Mouse (Mus musculus): ENCODE measurements around the gene Baat. TPM values are rescaled to one million over a fixed set of nuclear protein-coding genes. Genes with fewer than 3 reads are reported as not detected.
A peak's percentile ranks its signal among the peaks of the same experiment; 100 is the strongest.
"Not testable (repeated sequence)": the region's sequence is repeated elsewhere in the genome, so short reads cannot be mapped to it uniquely, and the experiment has no call there.

Gene Baat
- polyA plus RNA-seq, 1 experiment from 2014 or later = not detected

GRCm38 (mm10) chr4:49509183-49509582, 2.8 kb upstream of the Baat start:
- H3K27me3 ChIP-seq (replicated peaks; ENCODE audit: control insufficient read depth, insufficient read depth, low read length) = no peaks in the 10 kb centered on the region
- H3K36me3 ChIP-seq (ENCODE audit: control insufficient read depth, insufficient read depth, low read length) = peaks cover 10% of the 10 kb centered on the region
- no peak overlapping the region for H3K4me3 ChIP-seq (ENCODE audit: low read length)
- H3K4me1 ChIP-seq (ENCODE audit: control insufficient read depth, insufficient read depth, low read depth, low read length) = no peaks in the 10 kb centered on the region
- no peak overlapping the region for H3K27ac ChIP-seq (ENCODE audit: low read depth, low read length)
- H3K9me3 ChIP-seq (ENCODE audit: control insufficient read depth, low read length) = no peaks in the 10 kb centered on the region
- no peak overlapping the region for H3K4me2 ChIP-seq (ENCODE audit: low read length)
- 94% methylated on average over 2 of the region's 2 CpGs for WGBS
- ATAC-seq = no peak
- H3K9ac ChIP-seq (ENCODE audit: low read depth, low read length) = no peak overlapping the region

DNA sequence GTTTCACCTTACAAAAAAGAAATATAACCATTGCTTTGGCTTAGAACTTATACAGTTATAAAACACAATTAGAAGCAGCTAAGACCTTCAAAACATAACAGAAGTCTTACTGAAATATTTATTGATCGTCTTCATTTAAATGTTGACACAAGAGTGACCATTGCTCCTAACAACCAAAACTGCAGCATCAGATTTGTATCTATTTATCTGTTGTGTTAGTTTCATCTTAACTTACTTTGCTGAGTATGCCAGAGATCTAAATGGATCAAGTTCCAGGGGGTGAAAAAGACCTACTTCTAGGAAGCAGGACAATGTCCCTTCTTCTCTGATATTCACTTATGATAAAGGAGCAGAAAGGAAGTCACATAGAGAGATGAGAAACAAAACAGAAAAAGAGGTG, 2.8 kb downstream of the Baat start:
- Histone ChIP-seq H3K4me2 (ENCODE audit: low read length) (no peak overlapping the region), H3K27me3 (replicated peaks; ENCODE audit: control insufficient read depth, insufficient read depth, low read length) (no peaks in the 10 kb centered on the region), H3K9ac (ENCODE audit: low read depth, low read length) (no peak overlapping the region), H3K27ac (ENCODE audit: low read depth, low read length) (no peak overlapping the region), H3K9me3 (ENCODE audit: control insufficient read depth, low read length) (no peaks in the 10 kb centered on the region), H3K4me1 (ENCODE audit: control insufficient read depth, insufficient read depth, low read depth, low read length) (no peaks in the 10 kb centered on the region), H3K36me3 (ENCODE audit: control insufficient read depth, insufficient read depth, low read length) (no peaks in the 10 kb centered on the region), H3K4me3 (ENCODE audit: low read length) (no peak overlapping the region)
- WGBS = 93% methylated on average over 1 of the region's 1 CpGs
- no peak for ATAC-seq

DNA sequence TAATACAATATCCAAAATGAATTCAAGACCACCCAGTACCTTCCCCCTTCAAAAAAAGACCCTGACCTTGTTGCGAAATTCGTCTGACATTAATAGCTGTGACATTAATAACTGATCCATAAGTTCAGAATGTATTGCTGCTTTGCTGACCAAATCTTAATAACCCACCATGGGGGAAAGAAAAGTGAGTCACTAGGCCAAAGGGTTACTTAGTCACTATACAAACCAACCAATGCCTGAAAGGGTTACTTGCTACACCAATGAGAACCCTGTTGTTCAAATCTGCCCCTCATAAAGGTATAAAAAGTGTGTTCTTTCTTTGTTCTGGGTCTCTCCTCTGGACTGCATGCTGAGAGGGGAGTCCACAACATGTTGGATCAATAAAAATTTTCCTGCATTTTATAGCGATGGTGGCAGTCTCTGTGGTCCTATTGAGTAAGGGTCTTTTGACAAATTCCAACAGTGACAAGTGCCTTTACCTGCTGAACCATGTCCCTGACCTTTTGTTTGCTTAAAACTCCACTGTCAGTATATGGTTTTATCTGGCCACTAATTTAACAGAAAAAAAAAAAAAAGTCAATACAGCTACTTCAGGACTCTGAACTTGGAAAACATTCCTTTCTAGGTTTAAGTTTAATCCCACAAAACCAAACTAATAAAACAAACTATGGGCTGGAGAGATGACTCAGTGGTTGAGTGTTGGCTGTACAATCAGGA, 20.3 kb downstream of the Baat start:
- H3K27me3 ChIP-seq (replicated peaks; ENCODE audit: control insufficient read depth, insufficient read depth, low read length); H3K9me3 ChIP-seq (ENCODE audit: control insufficient read depth, low read length); H3K27ac ChIP-seq (ENCODE audit: low read depth, low read length); H3K4me3 ChIP-seq (ENCODE audit: low read length); H3K4me2 ChIP-seq (ENCODE audit: low read length); H3K36me3 ChIP-seq (ENCODE audit: control insufficient read depth, insufficient read depth, low read length); ATAC-seq; H3K4me1 ChIP-seq (ENCODE audit: control insufficient read depth, insufficient read depth, low read depth, low read length); H3K9ac ChIP-seq (ENCODE audit: low read depth, low read length): not testable (repeated sequence)
- whole genome bisulfite sequencing = 80% methylated on average over 3 of the region's 3 CpGs

DNA sequence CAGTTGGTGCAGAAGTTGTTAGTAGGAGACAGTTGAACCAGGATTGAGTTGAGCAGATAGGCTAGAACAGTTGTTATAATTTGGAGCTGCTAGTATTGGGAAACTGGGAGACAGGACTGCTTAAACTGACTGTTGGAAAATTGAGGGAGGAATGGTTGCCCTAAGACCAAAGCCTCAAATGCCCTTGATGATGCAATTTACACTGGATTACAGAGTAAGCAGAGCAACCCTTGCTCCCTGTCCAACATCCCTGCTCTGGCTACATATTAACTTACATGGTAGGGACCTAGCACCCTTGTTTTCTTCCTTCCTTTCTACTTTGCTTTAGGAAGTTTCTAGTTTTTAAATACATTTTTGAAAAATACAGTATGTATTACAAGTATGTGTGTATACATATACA, 20.9 kb downstream of the Baat start:
- no peak overlapping the region for H3K4me3 ChIP-seq (ENCODE audit: low read length)
- no peaks in the 10 kb centered on the region for H3K4me1 ChIP-seq (ENCODE audit: control insufficient read depth, insufficient read depth, low read depth, low read length)
- no peak overlapping the region for H3K9ac ChIP-seq (ENCODE audit: low read depth, low read length)
- no peaks in the 10 kb centered on the region for H3K9me3 ChIP-seq (ENCODE audit: control insufficient read depth, low read length)
- H3K36me3 ChIP-seq (ENCODE audit: control insufficient read depth, insufficient read depth, low read length) = no peaks in the 10 kb centered on the region
- no peak overlapping the region for H3K27ac ChIP-seq (ENCODE audit: low read depth, low read length)
- H3K4me2 ChIP-seq (ENCODE audit: low read length) = no peak overlapping the region
- H3K27me3 ChIP-seq (replicated peaks; ENCODE audit: control insufficient read depth, insufficient read depth, low read length) = no peaks in the 10 kb centered on the region
- ATAC-seq = no peak

- H3K9ac ChIP-seq (ENCODE audit: low read depth, low read length) = no peak overlapping the region
- H3K27ac ChIP-seq (ENCODE audit: low read depth, low read length) = no peak overlapping the region
- H3K4me1 ChIP-seq (ENCODE audit: control insufficient read depth, insufficient read depth, low read depth, low read length) = no peaks in the 10 kb centered on the region
- no peaks in the 10 kb centered on the region for H3K27me3 ChIP-seq (replicated peaks; ENCODE audit: control insufficient read depth, insufficient read depth, low read length)
- H3K9me3 ChIP-seq (ENCODE audit: control insufficient read depth, low read length) = no peaks in the 10 kb centered on the region
- H3K36me3 ChIP-seq (ENCODE audit: control insufficient read depth, insufficient read depth, low read length) = no peaks in the 10 kb centered on the region
- no peak overlapping the region for H3K4me2 ChIP-seq (ENCODE audit: low read length)
- no peak overlapping the region for H3K4me3 ChIP-seq (ENCODE audit: low read length)
- ATAC-seq = no peak
- 62% methylated on average over 3 of the region's 3 CpGs for WGBS
These were observed 25.5 kb downstream of the Baat start for GRCm38 (mm10) chr4:49480896-49481295.

DNA sequence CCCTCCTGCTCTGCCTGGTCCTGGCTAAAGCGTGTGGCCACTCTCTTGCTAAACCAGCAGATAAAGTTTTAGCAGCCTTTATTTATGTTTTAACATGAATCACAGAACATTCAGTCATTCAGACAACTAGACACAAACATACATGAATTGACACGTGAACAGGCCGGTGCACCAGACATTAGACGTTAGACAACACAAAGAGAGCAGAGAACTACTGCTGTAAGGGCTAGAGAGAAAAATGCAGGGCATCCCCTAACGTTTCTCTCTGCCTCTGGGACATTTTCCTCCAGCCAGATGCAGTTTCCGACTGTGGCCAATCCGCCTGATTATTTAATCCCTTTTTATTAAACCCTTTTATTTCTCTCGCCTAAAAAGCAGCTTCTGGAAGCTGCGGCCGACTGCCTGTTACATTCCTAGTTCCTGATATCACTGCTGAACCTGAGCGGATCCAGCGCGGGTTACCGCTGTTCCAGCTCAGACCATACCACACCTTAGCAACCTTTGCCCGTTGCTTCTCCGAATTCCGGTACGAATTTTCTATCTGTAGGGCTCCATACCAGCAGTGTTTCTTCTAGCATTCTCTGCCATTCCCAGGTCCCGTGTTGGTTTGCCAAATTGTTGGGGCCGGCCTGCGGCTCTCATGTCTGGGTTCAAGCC, 26.1 kb downstream of the Baat start:
- Histone ChIP-seq H3K4me3 (ENCODE audit: low read length) (no peak overlapping the region), H3K9ac (ENCODE audit: low read depth, low read length) (no peak overlapping the region), H3K27ac (ENCODE audit: low read depth, low read length) (no peak overlapping the region), H3K36me3 (ENCODE audit: control insufficient read depth, insufficient read depth, low read length) (no peaks in the 10 kb centered on the region), H3K9me3 (ENCODE audit: control insufficient read depth, low read length) (no peaks in the 10 kb centered on the region), H3K27me3 (replicated peaks; ENCODE audit: control insufficient read depth, insufficient read depth, low read length) (no peaks in the 10 kb centered on the region), H3K4me2 (ENCODE audit: low read length) (peak overlapping the region; percentile 25), H3K4me1 (ENCODE audit: control insufficient read depth, insufficient read depth, low read depth, low read length) (no peaks in the 10 kb centered on the region)
- no peak for ATAC-seq
- 25% methylated on average over 21 of the region's 21 CpGs for WGBS

DNA sequence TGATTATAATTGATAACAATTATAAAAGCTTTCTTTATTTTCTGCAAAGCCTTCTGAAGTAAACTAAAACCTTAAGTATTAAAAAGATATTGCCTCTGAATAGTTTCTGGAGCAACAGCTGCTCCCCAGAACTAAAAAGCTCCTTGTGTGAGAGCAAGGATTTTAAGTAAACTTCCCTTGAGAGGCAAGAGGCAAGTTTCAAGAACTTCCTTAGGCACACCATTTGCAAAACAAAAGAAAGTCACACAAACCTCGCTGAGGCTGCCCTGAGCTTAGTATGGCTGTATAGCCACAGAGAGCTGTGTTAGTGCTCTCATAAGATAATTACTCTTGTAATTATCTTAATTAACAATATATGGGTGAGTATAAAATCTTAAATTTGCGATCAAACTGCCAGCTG, 27.3 kb downstream of the Baat start:
- H3K27ac ChIP-seq (ENCODE audit: low read depth, low read length); H3K36me3 ChIP-seq (ENCODE audit: control insufficient read depth, insufficient read depth, low read length); ATAC-seq; H3K4me2 ChIP-seq (ENCODE audit: low read length); H3K9me3 ChIP-seq (ENCODE audit: control insufficient read depth, low read length); H3K9ac ChIP-seq (ENCODE audit: low read depth, low read length); H3K27me3 ChIP-seq (replicated peaks; ENCODE audit: control insufficient read depth, insufficient read depth, low read length); H3K4me3 ChIP-seq (ENCODE audit: low read length); H3K4me1 ChIP-seq (ENCODE audit: control insufficient read depth, insufficient read depth, low read depth, low read length): not testable (repeated sequence)
- WGBS = 26% methylated on average over 2 of the region's 2 CpGs

DNA sequence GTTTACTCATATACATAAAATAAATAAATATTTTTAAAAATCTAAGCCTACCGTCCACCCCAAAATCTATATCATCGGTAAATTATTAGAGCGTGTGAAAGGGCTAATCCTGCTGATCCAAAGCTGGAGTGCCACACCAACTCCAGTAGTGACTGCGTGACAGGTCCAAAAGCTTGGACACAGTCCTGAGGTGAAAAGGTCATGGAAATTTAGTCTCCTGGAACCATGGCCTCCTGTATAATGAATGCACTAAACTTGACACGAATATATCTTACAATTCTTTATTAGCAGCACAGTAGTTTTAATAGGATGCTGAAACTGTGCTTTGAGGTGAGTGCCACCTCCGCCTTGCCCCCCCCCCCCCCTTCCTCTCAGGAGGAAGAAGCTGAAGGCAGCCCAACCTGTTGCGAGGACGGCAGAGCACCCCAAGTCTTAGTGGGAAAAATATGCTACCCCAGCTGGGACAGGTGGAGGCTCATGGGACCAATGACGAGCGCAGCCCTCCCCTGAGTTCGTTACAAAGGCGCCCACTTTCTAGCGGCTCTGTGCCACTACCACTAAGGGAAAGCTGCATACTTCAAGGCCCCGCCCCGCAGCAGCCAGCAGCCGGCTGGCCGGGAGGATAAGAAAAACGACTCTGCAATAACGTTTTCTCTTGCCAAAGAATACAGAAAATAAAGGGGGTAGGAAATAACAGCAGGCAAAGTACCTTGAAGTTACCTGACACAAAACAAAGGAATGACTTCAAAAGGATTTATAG, 28.1 kb downstream of the Baat start:
- Histone ChIP-seq H3K9me3 (ENCODE audit: control insufficient read depth, low read length) (no peaks in the 10 kb centered on the region), H3K9ac (ENCODE audit: low read depth, low read length) (no peak overlapping the region; the same call in 1 of the 2 replicates), H3K27me3 (replicated peaks; ENCODE audit: control insufficient read depth, insufficient read depth, low read length) (no peaks in the 10 kb centered on the region), H3K27ac (ENCODE audit: low read depth, low read length) (no peak overlapping the region), H3K4me3 (ENCODE audit: low read length) (peak overlapping the region; percentile 28), H3K36me3 (ENCODE audit: control insufficient read depth, insufficient read depth, low read length) (no peaks in the 10 kb centered on the region), H3K4me2 (ENCODE audit: low read length) (peak overlapping the region; percentile 61), H3K4me1 (ENCODE audit: control insufficient read depth, insufficient read depth, low read depth, low read length) (no peaks in the 10 kb centered on the region)
- 22% methylated on average over 19 of the region's 19 CpGs for WGBS
- ATAC-seq = peak; percentile 54; the same call in 1 of the 2 replicates

GRCm38 (mm10) chr4:49474583-49474982, 31.8 kb downstream of the Baat start:
- Histone ChIP-seq H3K4me3 (ENCODE audit: low read length) (no peak overlapping the region), H3K4me1 (ENCODE audit: control insufficient read depth, insufficient read depth, low read depth, low read length) (no peaks in the 10 kb centered on the region), H3K27ac (ENCODE audit: low read depth, low read length) (no peak overlapping the region), H3K36me3 (ENCODE audit: control insufficient read depth, insufficient read depth, low read length) (no peaks in the 10 kb centered on the region), H3K27me3 (replicated peaks; ENCODE audit: control insufficient read depth, insufficient read depth, low read length) (no peaks in the 10 kb centered on the region), H3K9ac (ENCODE audit: low read depth, low read length) (no peak overlapping the region), H3K4me2 (ENCODE audit: low read length) (no peak overlapping the region), H3K9me3 (ENCODE audit: control insufficient read depth, low read length) (no peaks in the 10 kb centered on the region)
- ATAC-seq = no peak
